In the genomic region with DNA sequence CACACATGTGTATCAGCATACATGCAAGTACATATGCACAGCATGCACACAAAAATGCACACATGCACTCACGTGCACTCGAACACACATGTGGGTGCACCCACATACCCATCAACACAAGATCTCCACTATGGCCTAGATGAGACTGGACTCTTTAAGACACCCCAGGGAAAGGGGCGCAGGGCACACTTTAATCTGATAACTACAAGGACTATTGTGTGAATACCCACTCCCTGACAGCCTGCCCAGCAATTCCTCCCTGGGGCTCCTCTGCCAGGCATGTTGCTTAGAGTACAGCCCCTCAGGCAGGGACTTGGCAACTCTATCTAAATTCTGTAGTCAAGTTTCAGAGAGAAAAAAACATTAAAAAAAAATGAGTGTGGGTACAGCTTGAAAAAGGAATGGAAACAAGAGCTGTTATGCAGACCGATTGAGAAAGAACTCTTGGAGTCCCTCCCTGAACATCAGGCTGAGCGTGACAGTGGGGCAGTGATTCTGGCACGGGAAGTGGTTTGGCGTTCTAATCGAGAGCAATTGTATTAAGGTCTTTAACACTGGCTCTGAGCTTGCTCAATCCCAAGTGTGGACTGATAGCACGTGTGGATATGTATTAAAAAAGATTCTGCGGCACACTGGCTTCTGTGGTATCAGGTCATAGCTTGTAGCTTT, we compare ENCODE assay signal across 15 mouse cellular contexts.
A peak's percentile ranks its signal among the peaks of the same experiment; 100 is the strongest.
DNase-seq lines count a peak whose midpoint lies in the region; ATAC-seq and TF ChIP-seq lines count a peak whose summit lies in the region.
"Had no signal": no experiment of that assay in that cellular context is flagged by ENCODE, and none has a peak within 500 bp of the region (broad histone marks: within the 10 kb centered on the region; RNA-seq: fewer than 3 reads in every experiment).

No protein-coding gene starts in this region.

- no peak overlapping the region for H3K4me2 ChIP-seq in midbrain, embryonic 15.5 days
- H3K4me2 ChIP-seq in midbrain, embryonic 11.5 days, result no peak overlapping the region
- no peak overlapping the region for H3K4me2 ChIP-seq in hindbrain, postnatal 0 days (ENCODE audit: low read depth, low read length)
- no peak overlapping the region for H3K4me2 ChIP-seq in neural tube, embryonic 15.5 days
- H3K4me2 ChIP-seq: liver, embryonic 12.5 days had no signal

- no peak for TF ChIP-seq CTCF in hindbrain, postnatal 0 days (IDR thresholded peaks at IDR 0.05; ENCODE audit: low read depth)

- peak; percentile 27; the same call in 1 of the 2 replicates for ATAC-seq in midbrain, embryonic 15.5 days (replicated peaks)
- no peak for ATAC-seq in midbrain, embryonic 11.5 days (ENCODE audit: low FRiP score)
- ATAC-seq in hindbrain, postnatal 0 days, result peak; percentile 63
- ATAC-seq in neural tube, embryonic 15.5 days (ENCODE audit: low FRiP score), result peak; percentile 58; the same call in 1 of the 2 replicates
- ATAC-seq: liver, embryonic 12.5 days; Patski had no signal

- no peak overlapping the region for H3K9ac ChIP-seq in midbrain, embryonic 15.5 days
- H3K9ac ChIP-seq in midbrain, embryonic 11.5 days (ENCODE audit: low read length), result no peak overlapping the region
- H3K9ac ChIP-seq in hindbrain, postnatal 0 days (replicated peaks; ENCODE audit: low read length), result no peak overlapping the region
- H3K9ac ChIP-seq in neural tube, embryonic 15.5 days (replicated peaks), result no peak overlapping the region
- H3K9ac ChIP-seq: liver, embryonic 12.5 days had no signal

- peak; percentile 19 for DNase-seq in gastrocnemius, adult 18-20 months (ENCODE audit: low spot score)
- no peak for DNase-seq in gastrocnemius, postnatal 14 days
- DNase-seq in midbrain, embryonic 11.5 days (ENCODE audit: low spot score, missing footprints), result no peak
- peak; percentile 38 for DNase-seq in hindbrain, postnatal 0 days (ENCODE audit: low spot score)
- DNase-seq in ovary, adult 18-20 months (ENCODE audit: low spot score), result no peak
- DNase-seq in cerebellum, adult 11-12 months, result no peak
- DNase-seq: adrenal gland, postnatal 10 days; kidney, postnatal 25 days; thymus, postnatal 25 days had no signal

- whole genome bisulfite sequencing in midbrain, embryonic 15.5 days, result 81% methylated on average over 10 of the region's 10 CpGs
- 90% methylated on average over 10 of the region's 10 CpGs for WGBS in midbrain, embryonic 11.5 days
- WGBS in hindbrain, postnatal 0 days, result 65% methylated on average over 10 of the region's 10 CpGs
- 82% methylated on average over 10 of the region's 10 CpGs for WGBS in neural tube, embryonic 15.5 days

- H3K27ac ChIP-seq in midbrain, embryonic 15.5 days, result no peak overlapping the region
- no peak overlapping the region for H3K27ac ChIP-seq in midbrain, embryonic 11.5 days (ENCODE audit: low read depth, low read length)
- no peak overlapping the region for H3K27ac ChIP-seq in hindbrain, postnatal 0 days
- no peak overlapping the region for H3K27ac ChIP-seq in neural tube, embryonic 15.5 days (replicated peaks)
- H3K27ac ChIP-seq: heart, adult 2 months; left cerebral cortex, adult 2 months; liver, embryonic 12.5 days had no signal

- H3K4me1 ChIP-seq in midbrain, embryonic 15.5 days, result no peaks in the 10 kb centered on the region
- no peaks in the 10 kb centered on the region for H3K4me1 ChIP-seq in midbrain, embryonic 11.5 days (ENCODE audit: control insufficient read depth, insufficient read depth, low read length)
- H3K4me1 ChIP-seq in hindbrain, postnatal 0 days (ENCODE audit: insufficient read depth, low read length), result no peaks in the 10 kb centered on the region
- no peaks in the 10 kb centered on the region for H3K4me1 ChIP-seq in neural tube, embryonic 15.5 days
- H3K4me1 ChIP-seq: liver, embryonic 12.5 days had no signal

- no peaks in the 10 kb centered on the region for H3K9me3 ChIP-seq in midbrain, embryonic 15.5 days
- H3K9me3 ChIP-seq in midbrain, embryonic 11.5 days (ENCODE audit: control insufficient read depth, low read length), result no peaks in the 10 kb centered on the region
- H3K9me3 ChIP-seq in hindbrain, postnatal 0 days (ENCODE audit: low read length), result no peaks in the 10 kb centered on the region
- H3K9me3 ChIP-seq in neural tube, embryonic 15.5 days (replicated peaks), result no peaks in the 10 kb centered on the region
- H3K9me3 ChIP-seq: liver, embryonic 12.5 days had no signal

- H3K27me3 ChIP-seq in midbrain, embryonic 15.5 days (replicated peaks), result no peaks in the 10 kb centered on the region
- H3K27me3 ChIP-seq in midbrain, embryonic 11.5 days (ENCODE audit: control insufficient read depth, insufficient read depth, low read length), result no peaks in the 10 kb centered on the region
- no peaks in the 10 kb centered on the region for H3K27me3 ChIP-seq in hindbrain, postnatal 0 days (ENCODE audit: insufficient read depth, low read length)
- no peaks in the 10 kb centered on the region for H3K27me3 ChIP-seq in neural tube, embryonic 15.5 days (replicated peaks)
- H3K27me3 ChIP-seq: liver, embryonic 12.5 days; Patski had no signal

- H3K4me3 ChIP-seq in midbrain, embryonic 15.5 days, result no peak overlapping the region
- H3K4me3 ChIP-seq in midbrain, embryonic 11.5 days (ENCODE audit: low read depth, low read length), result no peak overlapping the region
- H3K4me3 ChIP-seq in hindbrain, postnatal 0 days (ENCODE audit: low read length), result no peak overlapping the region
- H3K4me3 ChIP-seq in neural tube, embryonic 15.5 days (replicated peaks), result no peak overlapping the region
- H3K4me3 ChIP-seq: heart, adult 2 months; left cerebral cortex, adult 2 months; liver, embryonic 12.5 days had no signal

- H3K36me3 ChIP-seq in midbrain, embryonic 15.5 days (replicated peaks), result peaks cover 16% of the 10 kb centered on the region; the same call in 1 of the 2 replicates
- H3K36me3 ChIP-seq in midbrain, embryonic 11.5 days (ENCODE audit: control insufficient read depth, insufficient read depth, low read length), result peaks cover 5% of the 10 kb centered on the region
- H3K36me3 ChIP-seq in hindbrain, postnatal 0 days (ENCODE audit: insufficient read depth, low read length), result peaks cover 4% of the 10 kb centered on the region; the same call in 1 of the 2 replicates
- H3K36me3 ChIP-seq in neural tube, embryonic 15.5 days, result peaks cover 15% of the 10 kb centered on the region
- H3K36me3 ChIP-seq: liver, embryonic 12.5 days had no signal

- intact Hi-C loops in gastrocnemius, postnatal 14 days (cut with DNase I; ENCODE audit: low total_unique reads), result no loop called here

Comparison
In these comparisons a context has a peak if more than half of its experiments do, and no peak if none do; other contexts are left out.
1. DNase-seq: peak in gastrocnemius, adult 18-20 months (single experiment) and hindbrain, postnatal 0 days (single experiment); none in gastrocnemius, postnatal 14 days (single experiment), midbrain, embryonic 11.5 days (single experiment), ovary, adult 18-20 months (single experiment) and cerebellum, adult 11-12 months (single experiment).